Mouse (Mus musculus) heart, embryonic 16.5 days (tissue): ENCODE measurements around the gene Gm17359. TPM values are rescaled to one million over a fixed set of nuclear protein-coding genes. Genes with fewer than 3 reads are reported as not detected.

Source experiments
- ATAC-seq: fragments of 200-750 bp; cut with Nextera tagmentation; replicated peaks from 2 replicates; pipeline ENCODE4 v1.8.0; 2017; ENCODE audit warnings: moderate number of reproducible peaks; ENCODE audit not compliant: insufficient read depth, low FRiP score; ENCODE audit errors: extremely low read depth
- H3K27ac ChIP-seq: fragments of 300-500 bp; sonication (generic); 2 replicates; pipeline ENCODE4 v1.5.1; 2014; ENCODE audit warnings: mild to moderate bottlenecking, low read length, control low read depth, moderate library complexity
- H3K27me3 ChIP-seq: fragments of 300-500 bp; sonication (generic); 2 replicates; pipeline ENCODE4 v1.6.1; 2014; ENCODE audit warnings: low read length, mixed read lengths; ENCODE audit not compliant: control insufficient read depth, insufficient read depth
- H3K36me3 ChIP-seq: fragments of 300-500 bp; sonication (generic); 2 replicates; pipeline ENCODE4 v1.6.1; 2014; ENCODE audit not compliant: control insufficient read depth, insufficient read depth
- H3K4me1 ChIP-seq: fragments of 300-500 bp; sonication (generic); 2 replicates; pipeline ENCODE4 v1.6.1; 2014; ENCODE audit warnings: low read length, mixed read lengths; ENCODE audit not compliant: control insufficient read depth, insufficient read depth
- H3K4me2 ChIP-seq: fragments of 300-500 bp; sonication (generic); 2 replicates; pipeline ENCODE4 v1.6.1; 2014; ENCODE audit warnings: low read depth, mild to moderate bottlenecking, control low read depth, low read length
- H3K4me3 ChIP-seq: fragments of 300-500 bp; sonication (generic); 2 replicates; pipeline ENCODE4 v1.5.1; 2014; ENCODE audit warnings: mild to moderate bottlenecking, control low read depth, low read length
- H3K9ac ChIP-seq: fragments of 300-500 bp; sonication (generic); 2 replicates; pipeline ENCODE4 v1.6.1; 2014; ENCODE audit warnings: low read length, control low read depth
- H3K9me3 ChIP-seq: fragments of 300-500 bp; sonication (generic); replicated peaks from 2 replicates; pipeline ENCODE4 v1.6.1; 2016; ENCODE audit warnings: low read length; ENCODE audit not compliant: control insufficient read depth
- WGBS: fragments of 180-500 bp; shearing (Covaris S2); extraction: QIAGEN DNeasy Blood & Tissue Kit; methylation state at CpG from one replicate; pipeline ENCODE4 v1.1.7; 2014; 5-methylcytosine and 5-hydroxymethylcytosine counted together
- polyA plus RNA-seq: library from polyadenylated mRNA; unstranded; fragments of >200 nt; fragmentation: Nextera tagmentation; extraction: Ambion mirVana; gene quantifications from 2 replicates; pipeline ENCODE4 v1.2.1, GENCODE M21; 2015

The Gm17359 gene
- polyA plus RNA-seq, 1 experiment from 2014 or later = not detected

- ATAC-seq = no peak
- H3K9ac ChIP-seq = no peak overlapping the region
- no peak overlapping the region for H3K27ac ChIP-seq
- H3K36me3 ChIP-seq = peaks cover 39% of the 10 kb centered on the region
- H3K4me3 ChIP-seq = no peak overlapping the region
- WGBS = 83% methylated on average over 5 of the region's 5 CpGs
- no peak overlapping the region for H3K4me2 ChIP-seq
- no peaks in the 10 kb centered on the region for H3K9me3 ChIP-seq
- no peaks in the 10 kb centered on the region for H3K4me1 ChIP-seq
- H3K27me3 ChIP-seq = no peaks in the 10 kb centered on the region
Measured at GRCm38 (mm10) chr3:79490102-79490501, 153.6 kb downstream of the Gm17359 start.

- 35% methylated on average over 3 of the region's 3 CpGs for WGBS
- Histone ChIP-seq H3K27ac (no peak overlapping the region), H3K36me3 (peaks cover 26% of the 10 kb centered on the region), H3K4me1 (no peaks in the 10 kb centered on the region), H3K4me2 (no peak overlapping the region), H3K4me3 (no peak overlapping the region), H3K9ac (no peak overlapping the region), H3K9me3 (no peaks in the 10 kb centered on the region), H3K27me3 (no peaks in the 10 kb centered on the region)
- no peak for ATAC-seq
Measured at GRCm38 (mm10) chr3:79491614-79492013, 155.2 kb downstream of the Gm17359 start.

- H3K27ac ChIP-seq = no peak overlapping the region
- H3K27me3 ChIP-seq = no peaks in the 10 kb centered on the region
- H3K4me2 ChIP-seq = no peak overlapping the region
- no peak for ATAC-seq
- H3K4me3 ChIP-seq = no peak overlapping the region
- H3K4me1 ChIP-seq = no peaks in the 10 kb centered on the region
- H3K9me3 ChIP-seq = no peaks in the 10 kb centered on the region
- H3K36me3 ChIP-seq = peaks cover 17% of the 10 kb centered on the region
- 87% methylated on average over 10 of the region's 10 CpGs for WGBS
- H3K9ac ChIP-seq = no peak overlapping the region
Measured at GRCm38 (mm10) chr3:79493064-79493463, 156.6 kb downstream of the Gm17359 start.

- no peaks in the 10 kb centered on the region for H3K9me3 ChIP-seq
- no peaks in the 10 kb centered on the region for H3K27me3 ChIP-seq
- no peak overlapping the region for H3K4me2 ChIP-seq
- H3K9ac ChIP-seq = no peak overlapping the region
- peaks cover 11% of the 10 kb centered on the region for H3K36me3 ChIP-seq
- ATAC-seq = no peak
- H3K27ac ChIP-seq = no peak overlapping the region
- 80% methylated on average over 8 of the region's 8 CpGs for WGBS
- no peak overlapping the region for H3K4me3 ChIP-seq
- no peaks in the 10 kb centered on the region for H3K4me1 ChIP-seq
Measured at GRCm38 (mm10) chr3:79494028-79494427, 157.6 kb downstream of the Gm17359 start.

- Histone ChIP-seq H3K9ac (no peak overlapping the region), H3K27me3 (no peaks in the 10 kb centered on the region), H3K4me2 (no peak overlapping the region), H3K9me3 (no peaks in the 10 kb centered on the region), H3K36me3 (peaks cover 17% of the 10 kb centered on the region), H3K27ac (no peak overlapping the region), H3K4me3 (no peak overlapping the region), H3K4me1 (no peaks in the 10 kb centered on the region)
- no peak for ATAC-seq
- 73% methylated on average over 7 of the region's 7 CpGs for WGBS
Measured at GRCm38 (mm10) chr3:79495151-79495550, 158.7 kb downstream of the Gm17359 start.

GRCm38 (mm10) chr3:79496668-79497067 lies 160.2 kb downstream of the Gm17359 start:
- no peak overlapping the region for H3K4me2 ChIP-seq
- H3K36me3 ChIP-seq = peaks cover 25% of the 10 kb centered on the region
- H3K27ac ChIP-seq = no peak overlapping the region
- H3K9me3 ChIP-seq = no peaks in the 10 kb centered on the region
- no peak overlapping the region for H3K9ac ChIP-seq
- 83% methylated on average over 6 of the region's 6 CpGs for WGBS
- no peak overlapping the region for H3K4me3 ChIP-seq
- ATAC-seq = no peak
- H3K4me1 ChIP-seq = no peaks in the 10 kb centered on the region
- H3K27me3 ChIP-seq = no peaks in the 10 kb centered on the region

- no peak overlapping the region for H3K9ac ChIP-seq
- ATAC-seq = no peak
- 76% methylated on average over 10 of the region's 10 CpGs for WGBS
Measured at GRCm38 (mm10) chr3:79500279-79500678, 163.8 kb downstream of the Gm17359 start.

GRCm38 (mm10) chr3:79501166-79501728 lies 164.8 kb downstream of the Gm17359 start:
- Histone ChIP-seq H3K4me1 (no peaks in the 10 kb centered on the region), H3K9me3 (no peaks in the 10 kb centered on the region), H3K27me3 (no peaks in the 10 kb centered on the region), H3K27ac (no peak overlapping the region), H3K9ac (no peak overlapping the region), H3K4me2 (no peak overlapping the region), H3K4me3 (no peak overlapping the region), H3K36me3 (peaks cover 14% of the 10 kb centered on the region; the same call in 1 of the 2 replicates)
- no peak for ATAC-seq
- WGBS = 69% methylated on average over 2 of the region's 2 CpGs

More at GRCm38 (mm10) chr3:79500279-79500678, 163.8 kb downstream of the Gm17359 start:
- H3K4me3 ChIP-seq = no peak overlapping the region
- peaks cover 14% of the 10 kb centered on the region; the same call in 1 of the 2 replicates for H3K36me3 ChIP-seq
- H3K4me2 ChIP-seq = no peak overlapping the region
- H3K9me3 ChIP-seq = no peaks in the 10 kb centered on the region
- H3K27me3 ChIP-seq = no peaks in the 10 kb centered on the region
- no peaks in the 10 kb centered on the region for H3K4me1 ChIP-seq
- no peak overlapping the region for H3K27ac ChIP-seq
